Mouse (Mus musculus): ENCODE data around the gene Glul.

DNA sequence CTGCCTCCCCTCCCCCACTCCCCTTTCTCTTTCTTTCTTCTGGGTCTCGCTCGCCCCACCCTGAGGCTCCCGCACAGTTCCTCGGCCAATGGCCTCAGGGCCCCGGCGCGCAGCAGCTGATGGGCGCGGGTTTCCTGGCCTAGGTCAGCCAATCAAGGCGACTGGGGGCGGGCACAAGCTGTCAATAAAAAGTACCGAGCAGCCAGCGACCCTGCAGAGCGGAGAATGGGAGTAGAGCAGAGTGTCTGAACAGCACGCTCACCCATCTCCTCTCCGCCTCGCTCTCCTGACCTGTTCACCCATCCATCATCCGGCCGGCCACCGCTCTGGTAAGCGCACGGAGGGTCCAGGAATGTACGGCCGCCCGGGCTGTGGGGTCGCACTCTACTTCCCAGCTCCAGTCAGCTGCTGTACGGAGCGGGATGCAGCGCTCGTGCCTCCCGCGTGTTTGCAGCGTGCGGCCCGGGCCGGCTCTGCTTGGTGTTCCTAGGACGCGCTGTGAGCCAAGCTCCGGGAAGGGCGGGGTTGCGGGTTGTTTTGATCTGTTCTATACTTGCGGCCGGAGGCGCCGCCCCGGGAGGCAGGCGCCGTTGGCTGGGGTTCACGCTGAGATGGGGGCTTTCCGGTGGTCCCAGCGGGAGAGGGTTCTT is at the start of gene Glul, which contains the start of gene Teddm2:
- no peak for TF ChIP-seq CTCF (IDR thresholded peaks at IDR 0.05; ENCODE audit: extremely low read depth, insufficient read depth, insufficient read length, insufficient replicate concordance)
- peak; percentile 99 for TF ChIP-seq POLR2A (IDR thresholded peaks at IDR 0.05; ENCODE audit: low read depth, low read length)
